Mouse (Mus musculus) heart, embryonic 11.5 days (tissue): ENCODE data around the gene Pcnx. TPM values are rescaled to one million over a fixed set of nuclear protein-coding genes. Genes with fewer than 3 reads are reported as not detected.

Experiments used
- ATAC-seq: fragments of 200-750 bp; cut with Nextera tagmentation; replicated peaks from 2 replicates; pipeline ENCODE4 v1.8.0; 2017; ENCODE audit warnings: moderate library complexity; ENCODE audit not compliant: insufficient number of reproducible peaks, low FRiP score, low TSS enrichment
- H3K27ac ChIP-seq: fragments of 300-500 bp; sonication (generic); 2 replicates; pipeline ENCODE4 v1.5.1; 2014; ENCODE audit warnings: mild to moderate bottlenecking, low read depth, low read length
- H3K27me3 ChIP-seq: fragments of 300-500 bp; sonication (generic); 2 replicates; pipeline ENCODE4 v1.6.1; 2014; ENCODE audit warnings: mild to moderate bottlenecking, low read length, mixed read lengths; ENCODE audit not compliant: control insufficient read depth, insufficient read depth
- H3K36me3 ChIP-seq: fragments of 300-500 bp; sonication (generic); 2 replicates; pipeline ENCODE4 v1.6.1; 2014; ENCODE audit warnings: mild to moderate bottlenecking, low read length, moderate library complexity, mixed read lengths; ENCODE audit not compliant: control insufficient read depth, insufficient read depth
- H3K4me1 ChIP-seq: fragments of 300-500 bp; sonication (generic); 2 replicates; pipeline ENCODE4 v1.6.1; 2014; ENCODE audit warnings: low read length; ENCODE audit not compliant: control insufficient read depth, insufficient read depth
- H3K4me2 ChIP-seq: fragments of 300-500 bp; sonication (generic); 2 replicates; pipeline ENCODE4 v1.6.1; 2014; ENCODE audit warnings: mild to moderate bottlenecking, moderate library complexity
- H3K4me3 ChIP-seq: fragments of 300-500 bp; sonication (generic); 2 replicates; pipeline ENCODE4 v1.5.1; 2014; ENCODE audit warnings: low read depth, low read length
- H3K9ac ChIP-seq: fragments of 300-500 bp; sonication (generic); 2 replicates; pipeline ENCODE4 v1.6.1; 2014; ENCODE audit warnings: mild to moderate bottlenecking, low read depth, low read length, moderate library complexity
- H3K9me3 ChIP-seq: fragments of 300-500 bp; sonication (generic); replicated peaks from 2 replicates; pipeline ENCODE4 v1.6.1; 2016; ENCODE audit warnings: low read length; ENCODE audit not compliant: control insufficient read depth
- WGBS: fragments of 180-500 bp; shearing (Covaris S2); extraction: QIAGEN DNeasy Blood & Tissue Kit; methylation state at CpG from one replicate; pipeline ENCODE4 v1.1.7; 2014; ENCODE audit not compliant: insufficient replicate concordance; 5-methylcytosine and 5-hydroxymethylcytosine counted together
- polyA plus RNA-seq: library from polyadenylated mRNA; unstranded; fragments of >200 nt; fragmentation: Nextera tagmentation; extraction: Ambion mirVana; gene quantifications from 2 replicates; pipeline ENCODE4 v1.2.1, GENCODE M21; 2014

Gene Pcnx
- polyA plus RNA-seq, 1 experiment from 2014 or later: 16.2 TPM

DNA sequence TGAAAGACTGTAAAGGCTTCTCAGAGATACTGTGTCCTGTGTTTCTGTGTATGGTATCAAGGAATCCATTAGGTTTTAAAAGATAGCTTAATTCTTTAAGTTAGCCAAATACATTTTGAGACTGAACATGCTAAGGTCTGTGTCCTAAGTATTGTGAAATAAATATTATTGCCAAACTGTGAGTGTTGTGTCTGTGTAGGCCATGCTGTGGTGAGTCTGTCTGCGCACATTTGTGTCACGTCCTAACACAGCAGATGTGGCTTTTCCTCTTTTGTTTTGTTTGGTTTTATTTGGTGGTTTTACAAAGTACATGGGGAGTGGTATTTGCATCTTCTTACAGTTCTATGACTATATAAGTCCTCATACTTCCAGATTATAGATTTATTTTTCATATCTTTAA, 60.8 kb downstream of the Pcnx start:
- Histone ChIP-seq H3K4me3 (no peak overlapping the region), H3K4me1 (peaks cover 9% of the 10 kb centered on the region), H3K27me3 (no peaks in the 10 kb centered on the region), H3K9me3 (no peaks in the 10 kb centered on the region), H3K36me3 (peaks cover 5% of the 10 kb centered on the region; the same call in 1 of the 2 replicates), H3K4me2 (no peak overlapping the region), H3K27ac (no peak overlapping the region), H3K9ac (no peak overlapping the region)
- 86% methylated on average over 2 of the region's 2 CpGs for WGBS
- no peak for ATAC-seq

DNA sequence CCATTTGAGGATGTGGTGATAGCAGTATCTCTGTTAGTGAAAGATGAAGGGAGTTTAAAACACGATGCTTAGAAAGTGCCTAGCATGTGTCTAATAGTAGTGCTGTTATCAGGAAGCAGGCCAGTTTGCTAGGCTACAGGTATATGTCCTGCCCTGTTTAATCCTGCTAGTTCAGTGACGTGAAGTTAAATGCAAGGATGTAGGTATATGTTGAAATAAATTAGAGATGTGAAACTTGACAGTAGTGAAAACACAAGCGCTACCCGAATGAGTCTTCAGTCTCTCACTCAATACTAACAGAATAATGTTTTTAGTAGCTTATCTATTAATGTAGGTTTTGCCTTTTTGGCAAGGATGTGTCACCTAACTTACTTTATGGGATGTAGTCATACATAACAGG, 62.0 kb downstream of the Pcnx start:
- H3K4me3 ChIP-seq: no peak overlapping the region
- peaks cover 5% of the 10 kb centered on the region; the same call in 1 of the 2 replicates for H3K36me3 ChIP-seq
- H3K4me1 ChIP-seq: peaks cover 9% of the 10 kb centered on the region
- no peak for ATAC-seq
- H3K9ac ChIP-seq: no peak overlapping the region
- H3K27me3 ChIP-seq: no peaks in the 10 kb centered on the region
- no peaks in the 10 kb centered on the region for H3K9me3 ChIP-seq
- WGBS: 64% methylated on average over 4 of the region's 4 CpGs
- H3K27ac ChIP-seq: no peak overlapping the region
- H3K4me2 ChIP-seq: no peak overlapping the region

GRCm38 (mm10) chr12:81922838-81923237, 63.0 kb downstream of the Pcnx start:
- Histone ChIP-seq H3K4me2 (no peak overlapping the region), H3K27me3 (no peaks in the 10 kb centered on the region), H3K27ac (peak overlapping the region; percentile 15; the same call in 1 of the 2 replicates), H3K9me3 (no peaks in the 10 kb centered on the region), H3K4me3 (no peak overlapping the region), H3K9ac (no peak overlapping the region), H3K36me3 (peaks cover 5% of the 10 kb centered on the region; the same call in 1 of the 2 replicates), H3K4me1 (peaks cover 15% of the 10 kb centered on the region)
- no peak for ATAC-seq
- WGBS: 26% methylated on average over 3 of the region's 3 CpGs

DNA sequence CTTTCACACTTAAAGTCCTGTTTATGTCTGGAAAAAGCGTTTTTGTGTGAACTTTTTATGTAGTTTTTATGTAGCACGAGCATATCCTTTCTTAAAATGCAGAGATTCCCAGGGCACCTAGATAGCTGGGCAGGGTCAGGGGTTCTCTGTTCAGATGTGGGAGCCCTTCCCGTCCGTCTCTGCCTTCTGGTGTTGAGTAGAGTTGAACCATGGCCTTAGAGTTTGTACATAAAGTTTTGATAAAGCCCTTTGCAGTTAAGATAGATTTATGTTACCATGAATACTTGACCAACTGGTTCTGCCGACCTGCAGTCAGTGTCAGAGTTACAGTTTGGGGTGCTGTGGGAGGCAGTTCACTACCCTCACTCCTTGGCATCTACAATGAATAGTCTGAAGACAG, 67.3 kb downstream of the Pcnx start:
- Histone ChIP-seq H3K4me2 (no peak overlapping the region), H3K27me3 (no peaks in the 10 kb centered on the region), H3K27ac (no peak overlapping the region), H3K9ac (no peak overlapping the region), H3K4me3 (no peak overlapping the region), H3K4me1 (peaks cover 15% of the 10 kb centered on the region; the same call in 1 of the 2 replicates), H3K36me3 (no peaks in the 10 kb centered on the region), H3K9me3 (no peaks in the 10 kb centered on the region)
- 80% methylated on average over 5 of the region's 5 CpGs for WGBS
- ATAC-seq: no peak

GRCm38 (mm10) chr12:81927643-81928381, 68.0 kb downstream of the Pcnx start:
- WGBS: 78% methylated on average over 19 of the region's 19 CpGs
- ATAC-seq: no peak

DNA sequence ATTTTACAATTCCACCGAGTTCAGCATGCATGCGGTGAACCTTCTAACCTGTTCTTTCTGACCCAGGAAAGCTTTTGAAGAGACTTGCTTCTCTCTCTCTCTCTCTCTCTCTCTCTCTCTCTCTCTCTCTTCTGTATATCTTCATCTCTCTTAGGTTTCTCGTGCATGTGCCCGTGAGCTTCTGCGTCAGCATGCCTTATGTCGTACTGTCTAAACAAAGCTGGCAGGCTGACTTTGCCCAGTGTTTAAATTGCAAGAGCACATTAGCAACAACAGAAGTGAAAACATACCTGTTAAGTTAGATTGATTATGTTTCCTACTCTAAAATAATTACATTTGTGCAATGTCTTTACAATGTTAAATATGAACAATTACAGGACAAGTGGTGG, 68.6 kb downstream of the Pcnx start:
- Histone ChIP-seq H3K4me3 (no peak overlapping the region), H3K9me3 (no peaks in the 10 kb centered on the region), H3K27ac (no peak overlapping the region), H3K27me3 (no peaks in the 10 kb centered on the region), H3K4me2 (no peak overlapping the region), H3K9ac (no peak overlapping the region), H3K4me1 (peaks cover 11% of the 10 kb centered on the region; the same call in 1 of the 2 replicates), H3K36me3 (peaks cover under 1% of the 10 kb centered on the region; the same call in 1 of the 2 replicates)
- no peak for ATAC-seq
- WGBS: 75% methylated on average over 6 of the region's 6 CpGs

More at GRCm38 (mm10) chr12:81927643-81928381, 68.0 kb downstream of the Pcnx start:
- Histone ChIP-seq H3K4me3 (no peak overlapping the region), H3K4me2 (no peak overlapping the region), H3K9me3 (no peaks in the 10 kb centered on the region), H3K9ac (no peak overlapping the region), H3K27ac (no peak overlapping the region), H3K4me1 (peaks cover 12% of the 10 kb centered on the region; the same call in 1 of the 2 replicates), H3K27me3 (no peaks in the 10 kb centered on the region), H3K36me3 (no peaks in the 10 kb centered on the region)

DNA sequence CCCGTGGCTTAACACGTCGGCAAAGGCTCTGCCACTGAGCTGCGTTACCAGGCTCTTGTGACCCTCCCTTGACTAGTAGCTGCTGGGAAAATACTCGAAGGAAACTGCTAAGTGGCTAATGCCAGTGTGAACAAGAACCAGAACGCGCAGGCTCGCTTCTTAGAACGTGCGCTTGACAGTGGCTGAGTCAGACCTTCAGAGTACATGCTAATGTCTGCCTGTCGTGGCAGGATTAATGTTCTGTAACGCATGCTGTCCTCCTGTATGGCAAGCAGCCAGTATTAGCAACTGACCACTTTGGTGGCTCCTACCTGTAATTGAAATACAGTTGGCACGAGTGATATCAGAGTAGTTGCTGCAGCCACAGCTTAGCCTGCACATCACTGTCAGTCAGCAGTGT, 72.2 kb downstream of the Pcnx start:
- H3K9me3 ChIP-seq: no peaks in the 10 kb centered on the region
- 68% methylated on average over 13 of the region's 13 CpGs for WGBS
- H3K9ac ChIP-seq: no peak overlapping the region
- 0 out of 2 replicates have a peak overlapping the region, but pooled peaks have one; percentile 29 for H3K27ac ChIP-seq
- H3K4me2 ChIP-seq: no peak overlapping the region
- ATAC-seq: no peak
- no peak overlapping the region for H3K4me3 ChIP-seq
- H3K27me3 ChIP-seq: no peaks in the 10 kb centered on the region
- peaks cover 3% of the 10 kb centered on the region; the same call in 1 of the 2 replicates for H3K36me3 ChIP-seq
- peaks cover 15% of the 10 kb centered on the region; the same call in 1 of the 2 replicates for H3K4me1 ChIP-seq

- peaks cover 8% of the 10 kb centered on the region; the same call in 1 of the 2 replicates for H3K4me1 ChIP-seq
- no peak overlapping the region for H3K4me2 ChIP-seq
- no peaks in the 10 kb centered on the region for H3K9me3 ChIP-seq
- no peaks in the 10 kb centered on the region for H3K27me3 ChIP-seq
- peaks cover 3% of the 10 kb centered on the region; the same call in 1 of the 2 replicates for H3K36me3 ChIP-seq
- no peak for ATAC-seq
- no peak overlapping the region for H3K27ac ChIP-seq
- H3K4me3 ChIP-seq: no peak overlapping the region
- H3K9ac ChIP-seq: no peak overlapping the region
- WGBS: 62% methylated on average over 5 of the region's 5 CpGs
Observed at GRCm38 (mm10) chr12:81933430-81933829, 73.6 kb downstream of the Pcnx start.
